Mouse (Mus musculus) layer of hippocampus, adult 9-10 months (tissue): ENCODE data around the gene Dock8.

Experiments
- DNase-seq: peaks from one replicate; pipeline ENCODE4 v3.0.0; 2022; ENCODE audit warnings: low spot score

The Dock8 gene

DNA sequence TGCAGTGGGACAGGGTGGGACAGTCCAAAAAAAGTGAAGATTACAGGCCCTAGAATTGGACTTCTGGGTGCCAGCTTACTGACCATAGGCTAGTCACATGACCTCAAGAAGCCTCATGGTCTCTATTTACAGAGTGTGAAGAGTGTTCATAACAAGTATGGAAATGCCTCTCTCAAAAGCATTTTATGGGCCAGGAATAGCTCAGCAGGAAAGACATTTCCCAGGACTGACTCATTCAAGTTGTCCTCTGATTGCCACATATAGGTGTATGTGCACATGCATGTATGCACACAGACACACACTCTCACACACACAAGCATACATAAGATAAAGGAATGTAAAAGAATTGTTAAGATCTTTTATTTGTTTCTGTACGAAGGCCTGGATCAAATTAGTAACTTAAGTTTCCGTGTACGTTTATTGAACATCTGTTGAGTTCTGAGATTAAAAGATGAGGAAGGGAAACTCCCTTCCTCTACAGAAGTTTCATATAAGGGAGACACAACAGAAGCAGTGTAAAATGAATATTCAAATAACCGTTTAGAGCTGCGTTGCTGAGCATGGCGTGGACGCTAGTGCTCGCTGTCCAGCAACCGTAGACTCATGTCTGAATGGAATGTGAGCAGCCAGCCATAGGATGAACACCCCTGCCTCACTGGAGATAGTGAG is 63.0 kb downstream of the Dock8 start:
- no peak for DNase-seq

GRCm38 (mm10) chr19:25062857-25063240 is 63.5 kb downstream of the Dock8 start:
- no peak for DNase-seq

- DNase-seq, result no peak
These were observed 66.9 kb downstream of the Dock8 start for GRCm38 (mm10) chr19:25066229-25066628.

DNA sequence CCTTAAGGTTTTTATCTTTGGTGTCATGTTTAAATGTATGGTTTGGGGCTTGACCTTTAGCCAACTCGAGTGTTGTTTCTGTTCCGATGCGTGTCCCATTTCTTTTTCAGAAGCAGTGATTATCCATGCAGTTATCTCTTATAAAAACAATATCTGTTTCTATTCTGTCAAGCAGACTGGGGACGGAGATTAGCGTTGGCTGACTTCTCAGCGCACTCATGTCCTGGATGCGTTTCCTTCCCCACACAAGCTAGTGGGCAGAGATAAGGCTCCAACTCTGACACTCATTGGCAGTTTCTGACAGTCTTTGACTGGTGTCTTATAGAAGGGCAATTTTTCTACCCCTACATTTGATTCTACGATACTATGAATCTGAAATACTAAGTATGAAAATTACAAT is 69.2 kb downstream of the Dock8 start:
- no peak for DNase-seq

DNA sequence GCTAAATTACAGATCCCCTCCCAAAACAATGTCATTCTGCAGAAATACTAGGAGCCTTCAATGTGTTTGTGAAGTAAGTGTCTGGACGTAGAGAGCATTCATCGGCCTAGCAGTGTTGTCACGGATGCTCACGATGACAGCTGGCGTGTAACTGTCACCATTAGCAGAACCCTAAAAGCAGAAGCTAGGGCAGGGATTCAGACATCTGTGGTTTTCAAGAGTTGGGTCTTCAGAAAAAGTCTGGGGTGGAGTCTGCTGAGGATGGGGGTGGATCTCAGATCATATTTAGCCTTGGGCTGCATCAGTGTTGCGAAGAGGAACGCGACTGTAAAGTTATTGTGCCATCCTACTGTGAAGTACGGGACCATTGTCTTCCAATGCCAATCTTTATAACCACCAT is 73.2 kb downstream of the Dock8 start:
- no peak for DNase-seq

GRCm38 (mm10) chr19:25074741-25075140 is 75.4 kb downstream of the Dock8 start:
- DNase-seq, result no peak

GRCm38 (mm10) chr19:25077636-25078035 is 78.3 kb downstream of the Dock8 start:
- no peak for DNase-seq

DNA sequence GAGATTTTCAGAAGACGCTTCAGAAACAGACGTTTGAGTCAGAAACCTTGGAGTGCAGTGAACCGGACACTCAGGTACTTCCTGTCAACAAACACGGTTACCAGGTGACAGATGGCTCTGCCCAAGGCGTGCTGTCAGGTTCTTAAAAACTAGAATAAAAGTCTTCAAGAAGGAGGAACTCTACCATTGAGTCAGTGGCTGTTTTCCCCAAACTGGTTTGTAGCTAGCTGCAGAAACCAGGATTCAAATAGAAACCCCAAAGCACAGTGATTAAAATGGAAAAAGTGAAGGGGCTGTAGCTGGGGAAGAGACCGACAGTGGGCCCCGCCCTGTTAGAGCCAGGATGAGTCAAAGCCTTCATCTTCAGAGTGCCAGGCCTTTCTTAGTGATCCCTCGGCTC is 78.8 kb downstream of the Dock8 start:
- DNase-seq, result no peak

- DNase-seq, result no peak
These were observed 80.8 kb downstream of the Dock8 start for GRCm38 (mm10) chr19:25080166-25080565.

DNA sequence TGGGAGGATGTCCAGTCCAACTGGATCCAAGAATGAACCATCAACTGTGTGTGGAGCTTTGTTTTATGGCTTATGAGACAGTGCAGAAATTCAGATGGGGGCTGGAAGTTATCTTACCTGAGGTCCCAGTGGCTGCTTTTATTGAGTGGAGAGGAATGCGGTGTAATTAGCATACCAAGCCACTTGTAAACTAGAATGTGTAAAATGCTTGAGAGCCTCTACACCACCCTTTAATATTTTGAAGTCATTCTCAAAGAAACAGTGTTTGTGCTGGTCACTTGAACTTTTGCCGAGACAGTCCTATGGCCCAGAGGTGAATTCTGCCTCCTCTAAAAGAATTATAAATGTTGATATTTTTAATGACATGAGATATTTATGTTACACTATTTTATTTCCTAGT is 83.5 kb downstream of the Dock8 start:
- DNase-seq, result no peak

- no peak for DNase-seq
These were observed 87.8 kb downstream of the Dock8 start for GRCm38 (mm10) chr19:25087181-25087580.

- no peak for DNase-seq
These were observed 90.4 kb downstream of the Dock8 start for GRCm38 (mm10) chr19:25089746-25090145.

DNA sequence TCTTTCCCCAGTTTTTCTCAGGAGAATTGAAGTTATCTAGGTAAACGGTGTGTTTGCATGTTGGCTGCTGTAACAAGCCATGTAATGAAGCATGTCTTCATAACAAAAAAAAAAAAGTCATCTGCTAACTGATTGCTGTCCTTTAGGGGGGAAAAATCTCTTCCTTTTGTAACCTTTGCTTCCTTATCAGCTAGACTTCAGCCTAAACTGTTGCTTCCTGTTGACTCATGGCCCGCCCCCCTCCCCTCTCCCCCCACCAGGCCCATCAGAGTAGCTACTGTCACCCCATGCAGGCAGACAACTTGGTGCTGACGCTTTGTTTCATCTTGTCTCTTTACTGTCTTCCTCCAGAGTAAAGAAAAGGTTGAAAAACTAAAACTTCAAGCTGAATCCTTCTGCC is 95.8 kb downstream of the Dock8 start:
- no peak for DNase-seq

- no peak for DNase-seq
These were observed 97.0 kb downstream of the Dock8 start for GRCm38 (mm10) chr19:25096316-25096715.

DNA sequence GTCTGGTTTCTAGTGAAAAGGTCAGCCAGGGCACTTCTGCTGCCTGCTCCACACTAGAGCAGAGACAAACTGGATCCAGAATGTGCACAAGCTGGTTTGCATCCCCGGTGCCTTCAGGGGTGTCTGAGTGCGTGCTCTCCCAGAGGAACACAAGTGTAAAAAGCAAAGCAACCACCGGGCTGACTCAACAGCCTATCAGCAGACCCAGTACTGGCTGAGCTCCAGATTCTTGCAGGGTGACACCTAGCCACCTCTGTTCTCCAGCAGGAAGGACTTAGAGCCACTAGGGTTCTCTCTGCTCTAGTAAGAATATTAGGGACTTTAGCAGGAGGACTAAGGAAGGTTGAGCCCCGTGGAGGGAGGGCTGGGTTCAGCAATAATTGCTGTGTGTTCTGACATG is 97.7 kb downstream of the Dock8 start:
- DNase-seq, result no peak

GRCm38 (mm10) chr19:25097506-25097905 is 98.2 kb downstream of the Dock8 start:
- no peak for DNase-seq

GRCm38 (mm10) chr19:25097951-25098350 is 98.6 kb downstream of the Dock8 start:
- DNase-seq, result no peak

- DNase-seq, result no peak
These were observed 99.6 kb downstream of the Dock8 start for GRCm38 (mm10) chr19:25098941-25099340.

DNA sequence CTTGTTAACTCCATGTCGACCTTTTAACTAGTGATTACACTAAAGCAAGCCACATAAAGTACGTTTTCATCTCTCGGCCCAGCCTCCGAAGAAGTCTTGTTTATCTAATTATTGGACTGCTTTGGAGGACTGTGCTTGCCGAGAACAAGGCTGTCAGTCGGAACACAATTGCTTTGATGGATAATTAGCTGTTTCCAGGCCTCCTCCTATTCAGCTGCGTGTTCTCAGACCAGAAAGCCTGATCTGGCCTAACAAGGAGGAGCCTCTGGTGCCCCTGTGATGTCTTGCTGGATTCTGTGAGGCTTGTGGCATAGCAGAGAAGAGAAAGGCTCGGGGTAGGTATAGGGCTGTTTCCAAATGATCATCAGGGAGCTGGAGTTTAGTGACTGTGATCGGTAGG is 106.3 kb downstream of the Dock8 start:
- DNase-seq, result no peak

DNA sequence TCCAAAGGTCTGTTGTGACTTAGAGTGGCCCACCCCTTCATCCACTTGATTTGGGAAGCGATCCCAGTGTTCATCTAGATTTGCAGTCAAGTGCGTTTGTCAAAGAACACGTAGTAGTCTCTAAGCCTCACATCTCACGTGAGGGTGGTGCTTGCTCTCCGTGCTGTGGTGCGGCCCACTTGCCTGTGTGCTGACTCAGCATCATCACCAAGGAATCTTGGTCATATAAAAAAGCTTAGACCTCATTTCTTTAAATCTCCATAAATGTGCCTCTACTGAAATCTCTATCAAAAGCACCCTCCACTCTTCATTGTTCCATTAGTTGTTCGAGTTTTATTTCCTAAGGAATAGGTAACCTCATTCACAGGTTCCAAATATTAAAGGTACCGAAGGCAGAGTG is 107.0 kb downstream of the Dock8 start:
- no peak for DNase-seq

- DNase-seq, result no peak
These were observed 108.1 kb downstream of the Dock8 start for GRCm38 (mm10) chr19:25107417-25107816.

- DNase-seq, result no peak
These were observed 112.4 kb downstream of the Dock8 start for GRCm38 (mm10) chr19:25111591-25112233.

- no peak for DNase-seq
These were observed 117.6 kb downstream of the Dock8 start for GRCm38 (mm10) chr19:25116981-25117380.

DNA sequence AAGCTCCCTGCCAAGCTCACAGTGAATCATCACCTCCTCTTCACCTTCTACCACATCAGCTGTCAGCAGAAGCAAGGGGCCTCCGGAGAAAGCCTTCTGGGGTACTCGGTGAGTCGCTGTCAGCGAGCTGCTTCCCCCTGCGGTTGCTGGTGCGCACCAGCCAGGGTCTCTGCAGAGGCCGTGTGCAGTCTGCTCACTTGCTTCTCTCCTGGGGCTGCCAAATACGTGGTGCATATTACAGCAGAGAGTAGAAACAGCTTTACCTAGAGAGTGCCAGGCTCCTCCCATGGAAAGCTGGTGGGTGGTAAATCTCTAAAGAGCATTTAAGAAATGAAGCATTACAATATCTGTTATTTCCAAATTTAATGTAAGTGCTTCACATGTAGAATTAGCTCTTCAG is 123.1 kb downstream of the Dock8 start:
- DNase-seq, result no peak
